Mouse (Mus musculus) lung, postnatal 25 days (tissue): ENCODE results near the gene Jazf1.

Source experiments
- DNase-seq: peaks from one replicate; pipeline ENCODE4 v3.0.0; 2022; ENCODE audit warnings: low spot score

Gene Jazf1

DNA sequence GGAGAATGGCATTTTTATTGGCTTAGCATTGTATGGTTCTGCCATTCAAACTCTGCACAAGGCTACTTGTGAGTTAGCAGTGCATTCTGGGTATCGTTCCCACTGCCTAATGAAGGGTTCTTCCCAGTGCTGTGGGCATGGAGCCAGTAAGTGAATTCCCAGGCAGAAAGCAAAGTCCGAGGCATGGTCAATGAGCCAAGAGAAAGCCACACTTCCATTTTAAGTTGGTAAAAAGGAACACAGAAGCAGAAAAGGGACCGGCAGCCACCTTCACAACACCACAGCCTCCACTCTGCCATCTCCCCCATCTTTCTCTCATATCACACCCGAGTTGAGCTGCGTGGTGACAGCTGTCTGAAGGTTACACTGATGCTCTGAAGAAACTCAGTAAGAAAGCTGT lies 217.4 kb downstream of the Jazf1 start:
- no peak for DNase-seq

DNA sequence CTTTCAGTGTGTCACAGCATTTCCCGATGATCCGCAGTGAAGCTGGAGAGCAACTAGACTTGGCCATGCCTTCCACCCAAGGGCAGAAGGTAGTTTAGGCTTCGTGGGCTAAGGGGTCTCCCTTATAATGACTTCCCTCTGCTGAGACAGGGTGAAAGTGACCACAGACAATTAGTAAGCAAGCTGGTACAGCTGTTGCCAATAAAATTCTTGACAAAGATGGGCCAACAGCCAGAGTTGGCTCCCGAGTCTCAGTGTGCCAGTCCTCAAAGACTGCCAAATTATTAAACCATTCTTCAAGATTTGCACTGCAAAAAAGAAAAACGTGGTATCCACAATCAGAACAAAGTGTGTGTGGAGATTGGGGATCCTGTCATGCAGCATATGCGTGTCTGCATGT lies 220.2 kb downstream of the Jazf1 start:
- DNase-seq, result no peak

DNA sequence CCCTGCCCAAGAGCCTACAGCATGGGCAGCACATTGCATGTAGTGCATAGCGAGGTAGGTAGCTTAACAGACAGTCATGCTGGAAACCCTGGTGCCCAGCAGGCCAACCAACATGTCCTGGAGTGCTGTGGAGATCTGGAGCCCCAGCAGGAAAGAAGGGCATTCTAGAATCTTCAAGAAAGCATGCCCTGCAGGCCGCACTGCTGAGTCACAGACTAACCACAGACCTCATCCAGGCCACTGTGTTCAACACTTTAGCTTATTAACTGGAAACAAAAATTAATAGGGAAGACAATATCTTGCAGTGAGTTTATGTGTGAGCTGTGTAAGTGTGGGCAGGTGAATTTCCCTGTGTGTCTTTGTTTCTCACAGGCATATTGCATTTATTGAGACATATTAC lies 222.1 kb downstream of the Jazf1 start:
- DNase-seq, result no peak

DNA sequence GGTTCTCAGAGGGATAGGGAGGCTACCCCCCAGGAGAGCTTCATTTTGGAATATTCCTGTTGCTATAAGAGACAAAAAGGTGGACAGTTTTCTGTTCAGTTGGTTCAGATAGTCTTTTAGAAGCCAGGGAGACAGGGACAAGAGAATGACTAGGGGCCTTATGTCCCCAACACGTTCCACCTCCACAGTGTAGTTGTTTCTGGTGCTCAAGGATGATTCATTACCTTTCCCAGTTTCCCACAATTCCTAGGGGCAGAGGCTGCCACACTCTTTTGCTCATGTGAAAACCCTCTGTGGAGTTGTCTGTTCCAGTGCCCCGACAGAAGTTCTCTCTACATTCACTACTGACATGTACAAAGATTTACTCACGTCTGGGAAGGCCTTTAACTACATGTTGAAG lies 223.7 kb downstream of the Jazf1 start:
- DNase-seq, result no peak

DNA sequence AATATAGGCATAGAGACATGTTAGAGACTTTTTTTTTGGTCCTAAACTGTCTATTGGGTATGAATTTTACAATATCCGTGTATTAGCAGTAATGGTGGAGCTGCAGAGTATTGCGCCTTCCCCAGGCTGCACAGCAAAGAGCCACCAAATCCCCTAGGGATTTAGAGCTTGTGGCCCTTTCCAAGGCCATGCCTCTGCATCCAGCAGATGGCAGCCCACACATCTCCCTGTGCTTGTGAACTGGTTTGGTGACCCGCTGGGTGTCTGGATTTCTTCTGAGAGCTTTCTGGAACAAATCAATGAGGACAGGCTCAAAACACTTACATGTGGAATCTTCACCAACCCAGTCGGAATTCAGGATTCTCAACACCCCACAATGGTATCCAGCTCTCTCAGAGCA lies 225.4 kb downstream of the Jazf1 start:
- DNase-seq, result no peak

DNA sequence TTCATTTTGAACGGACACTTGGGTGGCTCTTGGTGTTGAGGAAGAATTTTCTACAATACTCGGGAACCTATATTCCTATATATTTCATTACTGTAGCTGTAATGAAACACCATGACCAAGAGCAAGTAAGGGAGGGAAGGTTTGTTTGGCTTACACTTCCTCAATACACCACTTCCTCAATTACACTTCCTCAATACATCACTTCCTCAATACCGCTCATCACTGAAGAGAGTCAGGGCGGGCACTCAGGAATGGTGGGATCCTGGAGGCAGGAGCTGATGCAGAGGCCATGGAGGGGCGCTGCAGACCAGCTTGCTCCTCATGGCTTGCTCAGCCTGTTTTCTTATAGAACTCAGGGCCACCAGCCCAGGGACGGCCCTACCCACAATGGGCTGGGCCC lies 225.8 kb downstream of the Jazf1 start:
- DNase-seq, result no peak

DNA sequence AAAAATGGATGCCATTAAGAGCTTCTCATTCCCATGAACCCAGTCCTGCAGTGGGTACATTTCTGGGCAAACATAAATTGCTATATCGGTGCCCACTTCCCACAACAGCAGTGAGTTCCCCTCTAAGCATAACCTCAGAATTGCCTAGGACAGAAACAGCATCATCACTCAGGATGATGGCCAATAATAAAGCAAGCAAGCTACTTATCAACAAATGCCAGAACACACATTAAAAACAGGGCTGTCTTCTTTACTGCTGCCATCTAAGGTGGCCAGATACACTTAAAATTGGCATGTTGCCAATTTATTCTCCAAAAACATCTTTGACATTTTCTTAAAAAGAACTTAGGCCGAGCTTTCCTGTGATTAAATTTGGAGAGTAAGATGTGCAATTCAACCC lies 226.8 kb downstream of the Jazf1 start:
- no peak for DNase-seq

DNA sequence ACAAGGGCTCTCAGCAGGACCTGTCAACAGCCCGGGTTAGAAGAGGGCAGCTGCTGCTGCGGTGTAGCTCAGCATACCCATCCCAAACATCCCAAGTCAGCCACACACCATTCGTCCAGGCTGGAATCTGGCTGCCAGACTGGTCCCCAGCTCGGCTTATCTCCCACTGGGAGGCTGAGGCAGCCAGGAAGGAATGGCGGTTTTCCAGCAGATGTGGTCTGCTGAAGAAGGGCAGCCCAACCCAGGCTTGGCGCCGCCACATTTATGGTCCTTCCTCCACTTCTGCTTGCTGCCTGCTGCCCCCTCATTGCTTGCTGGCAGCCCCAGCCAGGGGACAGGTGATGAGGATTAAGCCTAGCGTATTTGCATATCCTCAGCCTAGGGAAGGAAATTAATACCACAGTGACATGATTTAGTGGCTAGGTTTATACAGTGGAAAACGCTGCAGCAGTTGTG lies 227.8 kb downstream of the Jazf1 start:
- DNase-seq, result no peak

DNA sequence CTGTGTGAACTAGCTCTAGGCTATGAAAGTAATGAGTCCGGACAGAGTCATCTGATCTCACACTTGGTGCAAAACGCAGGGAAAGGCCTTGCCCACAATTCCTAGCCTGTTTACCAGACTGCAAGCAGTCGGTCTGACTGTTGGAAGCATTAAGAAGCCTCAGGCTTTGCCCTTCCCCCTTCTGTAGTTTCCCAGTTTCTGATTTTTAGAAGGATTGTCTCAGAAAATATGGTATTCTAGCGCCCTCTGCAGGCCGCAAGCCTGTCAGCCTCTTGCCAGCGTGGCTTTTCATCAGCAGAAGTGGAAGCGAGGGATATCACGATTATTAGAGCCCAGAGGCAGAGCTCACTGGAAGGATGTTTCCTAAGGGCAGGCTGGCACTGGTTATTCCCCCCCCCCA lies 229.7 kb downstream of the Jazf1 start:
- peak; percentile 85 for DNase-seq

DNA sequence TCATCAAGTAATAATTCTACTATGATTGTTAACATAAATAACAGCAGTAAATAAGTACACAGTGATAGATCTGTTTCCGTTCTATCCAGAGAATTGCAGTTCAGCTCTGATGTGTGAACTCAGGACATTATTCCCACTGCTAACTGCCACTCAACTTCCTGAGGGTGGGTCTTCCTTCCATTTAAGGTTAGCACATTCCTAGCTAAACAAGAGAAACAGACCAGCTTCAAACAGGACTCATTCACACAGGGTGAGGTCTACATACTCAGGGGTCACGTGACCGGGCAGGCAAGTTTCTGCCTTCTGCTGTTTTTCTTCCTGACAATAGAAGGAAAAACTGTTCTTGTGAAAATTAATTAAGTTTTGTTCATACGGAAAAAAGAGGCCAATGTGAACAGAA lies 230.6 kb downstream of the Jazf1 start:
- no peak for DNase-seq

DNA sequence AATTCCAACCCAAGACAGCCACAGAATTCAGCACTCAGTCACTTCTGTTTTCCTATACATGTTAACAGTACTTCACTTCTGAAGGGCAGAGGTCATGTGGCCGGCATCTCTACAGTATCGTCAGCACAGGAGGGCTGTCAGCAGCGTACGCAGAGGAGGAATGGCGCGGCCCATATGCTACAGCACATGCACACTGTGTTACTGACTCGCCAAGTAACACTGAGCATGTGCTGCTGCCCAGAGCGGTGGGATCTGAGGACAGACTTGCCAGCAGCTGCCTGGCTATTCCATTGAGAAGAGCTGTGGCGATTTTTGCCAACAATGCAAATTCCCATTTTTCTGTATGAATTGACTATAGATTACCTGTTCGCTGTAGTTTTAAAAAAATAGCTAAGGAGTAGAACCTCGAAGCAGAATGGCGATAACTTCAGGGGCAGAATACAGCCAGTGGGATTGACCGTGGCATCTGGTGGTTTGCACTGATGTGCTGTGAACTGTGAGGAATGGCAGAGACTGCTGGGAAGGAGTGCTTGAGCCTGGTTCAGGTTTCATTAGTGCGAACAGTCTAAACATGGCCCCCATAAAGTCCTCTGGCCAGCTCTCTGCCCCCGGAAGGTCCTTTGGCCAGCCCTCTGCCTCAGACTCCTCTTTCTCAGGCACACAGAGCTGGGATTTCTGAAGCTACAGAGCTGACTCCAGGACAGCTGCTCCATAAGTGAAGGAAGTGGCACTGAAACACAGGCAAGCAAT lies 232.1 kb downstream of the Jazf1 start:
- DNase-seq, result no peak

DNA sequence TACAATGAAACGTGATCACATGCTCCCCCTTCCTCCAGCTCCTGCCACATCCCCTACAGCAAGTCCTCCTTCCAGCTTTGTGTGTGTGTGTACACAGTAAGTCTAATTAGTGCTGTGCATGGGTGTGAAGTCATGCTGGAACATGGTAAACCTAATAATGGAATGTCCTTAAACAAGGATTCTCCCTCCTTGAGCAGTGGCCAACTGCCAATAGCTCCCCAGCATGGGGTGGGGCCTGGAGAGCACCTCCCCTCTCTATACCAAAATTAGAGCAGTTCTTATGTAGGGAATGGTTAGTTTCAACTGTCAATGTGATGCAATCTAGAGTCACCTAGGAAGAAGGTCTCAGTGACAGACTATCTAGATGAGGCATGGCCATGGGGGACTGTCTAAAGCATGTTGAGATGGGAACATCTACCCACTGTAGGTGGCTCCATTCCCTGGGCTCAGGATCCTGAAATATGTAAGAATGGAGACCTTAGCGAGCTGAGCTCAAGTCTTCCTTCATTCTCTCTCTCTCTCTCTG lies 240.6 kb downstream of the Jazf1 start:
- DNase-seq, result no peak

DNA sequence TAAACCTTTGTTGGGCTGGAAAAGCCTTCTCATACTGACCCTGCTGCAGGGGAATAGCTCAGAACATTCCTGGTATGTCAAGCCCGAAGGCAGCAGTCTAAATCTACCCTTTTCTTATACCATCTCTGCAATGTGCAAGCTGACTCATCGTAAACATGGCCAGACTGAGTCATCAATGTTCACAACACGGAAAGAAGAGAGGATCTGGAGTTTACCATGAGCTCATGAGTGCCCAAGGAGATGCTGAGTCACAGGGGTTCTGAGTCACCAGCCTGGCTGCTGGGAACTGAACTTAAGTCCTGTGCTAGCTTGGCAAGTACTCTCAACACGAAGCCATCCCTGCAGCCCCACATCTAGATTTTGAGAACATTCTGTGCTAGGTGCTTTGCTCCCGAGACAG lies 242.9 kb downstream of the Jazf1 start:
- DNase-seq, result peak; percentile 42

DNA sequence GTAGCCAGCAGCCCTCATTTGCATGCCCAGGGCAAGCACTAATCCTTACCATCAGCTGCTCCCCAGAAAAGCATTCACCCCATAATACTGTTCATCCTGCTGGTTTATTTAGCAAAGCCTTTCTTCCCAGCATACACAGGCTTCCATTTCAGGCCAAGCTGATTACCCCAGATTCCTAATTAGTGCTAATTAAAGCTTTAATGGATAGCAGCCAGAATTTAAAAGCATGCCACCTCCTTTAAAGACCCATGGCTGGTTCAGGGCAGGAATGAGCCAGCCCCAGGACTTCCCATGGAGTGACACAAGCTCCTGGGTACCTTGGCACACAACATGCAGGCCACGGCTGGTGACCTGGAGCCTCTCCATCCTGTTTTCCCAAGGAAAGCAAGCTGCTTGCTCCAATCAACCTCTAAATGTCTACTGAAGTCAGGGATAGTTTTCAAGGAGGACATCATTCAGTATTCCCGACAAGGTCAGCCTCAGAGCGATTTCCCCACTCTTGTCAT lies 243.4 kb downstream of the Jazf1 start:
- no peak for DNase-seq

DNA sequence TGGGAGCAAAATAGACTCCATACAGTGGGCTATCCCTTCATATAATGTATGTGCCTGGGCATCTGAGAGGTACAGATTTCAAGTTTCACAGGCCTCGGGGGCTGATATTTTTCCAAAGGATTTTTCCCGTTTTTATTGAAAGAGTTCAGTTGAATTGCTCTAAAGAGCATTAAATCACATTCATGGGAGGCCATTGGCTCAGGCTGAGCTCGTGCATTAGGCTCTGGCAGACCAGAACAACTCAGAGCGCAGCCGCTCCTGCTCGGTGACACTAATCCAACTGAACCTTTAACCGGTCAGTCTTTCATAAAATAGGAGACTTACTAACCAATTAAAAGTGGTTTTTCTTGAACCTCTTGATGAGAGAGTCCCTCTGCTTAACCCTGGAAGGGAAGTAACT lies 245.4 kb downstream of the Jazf1 start:
- DNase-seq, result no peak

DNA sequence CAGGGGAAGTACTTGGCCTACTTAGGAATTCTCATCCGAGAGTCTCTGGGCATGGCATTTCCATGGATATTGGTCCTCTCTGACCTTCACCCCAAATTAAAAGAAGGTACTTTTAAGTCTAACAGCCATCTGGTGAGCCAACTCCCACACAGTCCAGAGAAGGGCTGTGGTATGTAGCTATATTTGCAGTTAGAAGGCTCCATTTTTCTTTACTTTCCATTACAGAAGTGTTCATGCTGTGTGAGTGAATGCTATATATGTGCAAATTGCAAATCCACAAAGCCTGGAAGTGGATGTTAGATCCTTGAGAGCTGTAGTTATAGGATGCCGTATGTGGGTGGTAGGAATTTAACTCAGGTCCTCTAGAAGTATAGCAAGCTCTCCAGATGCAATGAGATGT lies 245.8 kb downstream of the Jazf1 start:
- DNase-seq, result no peak

DNA sequence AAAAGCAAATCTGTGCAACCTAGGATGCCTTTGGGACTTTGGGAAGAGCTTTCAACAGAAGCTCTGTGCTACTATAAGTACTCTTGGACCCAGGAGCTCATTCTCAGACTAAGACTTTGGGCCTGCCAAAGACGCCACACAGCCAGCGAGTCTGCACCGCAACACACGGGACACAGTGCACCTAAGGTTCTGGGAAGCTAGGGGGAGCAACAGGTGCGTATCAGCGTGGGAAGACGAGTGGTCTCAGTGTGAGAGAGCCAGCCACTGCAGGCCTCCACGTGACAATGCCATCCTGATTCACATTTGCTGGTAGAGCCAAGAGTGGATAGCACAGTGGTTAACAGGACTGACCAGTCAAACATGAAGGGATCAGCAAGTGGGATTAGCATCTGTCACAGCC lies 249.1 kb downstream of the Jazf1 start:
- no peak for DNase-seq

DNA sequence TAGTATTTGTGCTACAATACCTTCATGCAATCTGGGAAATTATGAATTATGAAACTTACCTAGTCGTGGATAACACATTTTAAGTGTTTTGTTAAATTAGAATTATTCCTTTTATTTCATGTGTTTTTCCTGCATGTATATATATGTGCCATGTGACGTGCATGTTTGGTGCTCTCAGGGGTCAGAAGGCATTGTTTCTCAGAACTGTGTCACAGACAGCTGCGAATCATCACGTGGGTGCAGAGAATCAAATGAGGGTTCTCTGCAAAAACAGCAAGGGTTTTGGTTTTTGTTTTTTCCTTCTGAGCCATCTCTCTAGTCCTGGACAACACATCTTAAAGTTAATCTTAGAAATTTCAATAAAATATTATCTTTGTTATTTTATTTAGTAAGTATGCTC lies 250.4 kb downstream of the Jazf1 start:
- no peak for DNase-seq

DNA sequence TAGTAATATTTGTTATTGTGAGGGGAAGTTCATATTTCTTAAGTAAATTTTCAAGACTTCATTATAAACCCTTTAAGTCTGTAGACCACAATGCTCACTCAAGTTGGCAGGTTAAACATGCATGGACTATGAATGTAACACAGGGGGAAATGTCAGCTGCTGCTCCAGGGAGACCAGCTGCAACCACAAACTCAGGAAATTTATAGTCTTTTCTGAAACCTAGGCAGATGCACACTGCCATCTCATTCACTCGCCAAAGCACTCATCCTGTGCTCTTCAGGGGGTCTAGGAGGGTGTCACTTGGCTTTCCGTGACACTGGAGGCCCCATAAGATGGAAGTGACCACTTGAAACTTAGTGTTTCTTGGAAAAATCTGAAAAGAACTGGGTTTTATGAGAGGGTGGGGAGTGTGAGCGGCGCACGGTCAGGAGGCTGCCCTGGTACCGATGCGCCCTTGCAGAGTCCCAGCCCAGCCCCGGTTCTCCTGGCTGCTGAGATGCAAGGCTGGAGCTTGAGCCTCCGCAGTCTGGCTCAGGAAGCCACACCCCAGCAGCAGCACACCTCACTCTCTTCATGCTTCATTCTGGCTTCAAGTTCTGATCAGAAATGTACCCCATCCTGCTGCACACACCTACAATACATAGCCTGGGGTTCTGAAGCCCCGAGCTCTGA lies 251.1 kb downstream of the Jazf1 start:
- no peak for DNase-seq

DNA sequence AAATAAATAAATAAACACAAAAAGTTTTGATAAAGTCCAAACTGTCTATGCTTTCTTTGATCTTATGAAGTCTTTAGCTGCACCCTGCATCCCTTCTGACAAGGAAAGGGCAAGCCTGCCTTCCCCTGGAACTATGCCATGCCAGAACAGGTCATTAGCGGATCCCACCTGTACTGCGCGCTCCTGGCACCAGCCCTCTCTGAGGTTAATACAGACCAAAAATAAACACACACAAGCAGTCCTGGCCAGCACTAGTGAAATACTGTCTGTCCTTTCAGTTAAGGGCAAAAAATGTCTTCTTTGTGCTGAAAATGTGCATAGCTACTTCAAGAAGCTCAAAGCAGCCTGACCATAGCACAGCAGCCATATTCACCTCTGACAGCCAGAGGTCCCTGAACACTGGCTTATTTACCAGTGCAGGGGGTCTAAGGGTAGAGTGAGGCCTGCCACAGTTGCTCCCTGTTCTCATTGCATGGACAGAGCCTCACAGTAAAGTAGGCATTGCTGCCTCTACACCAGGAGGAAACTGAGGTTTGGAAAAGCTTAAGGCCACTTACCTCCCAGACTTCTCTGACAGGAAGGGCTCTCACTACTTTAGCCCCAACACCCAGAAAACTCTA lies 263.1 kb downstream of the Jazf1 start:
- no peak for DNase-seq

DNA sequence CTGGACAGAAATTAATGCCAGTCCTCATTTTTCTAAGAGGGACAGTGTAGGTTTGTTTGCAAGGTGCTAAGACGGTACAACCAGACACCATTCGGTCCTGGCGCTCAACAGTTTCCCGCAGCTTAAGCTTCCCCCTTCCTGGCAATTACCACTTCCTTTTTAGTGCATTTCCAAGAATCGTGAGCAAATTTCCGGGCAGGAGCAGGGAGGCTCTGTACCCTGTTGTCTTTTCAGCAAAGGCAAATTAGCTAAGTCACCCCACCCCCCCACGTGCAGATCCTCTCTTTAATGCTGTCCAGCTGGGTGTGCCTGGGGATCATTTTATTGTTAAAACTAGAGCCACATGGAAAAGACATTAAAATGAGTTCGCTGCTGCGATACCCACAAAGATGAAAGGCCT lies 266.2 kb downstream of the Jazf1 start:
- DNase-seq, result peak; percentile 73

DNA sequence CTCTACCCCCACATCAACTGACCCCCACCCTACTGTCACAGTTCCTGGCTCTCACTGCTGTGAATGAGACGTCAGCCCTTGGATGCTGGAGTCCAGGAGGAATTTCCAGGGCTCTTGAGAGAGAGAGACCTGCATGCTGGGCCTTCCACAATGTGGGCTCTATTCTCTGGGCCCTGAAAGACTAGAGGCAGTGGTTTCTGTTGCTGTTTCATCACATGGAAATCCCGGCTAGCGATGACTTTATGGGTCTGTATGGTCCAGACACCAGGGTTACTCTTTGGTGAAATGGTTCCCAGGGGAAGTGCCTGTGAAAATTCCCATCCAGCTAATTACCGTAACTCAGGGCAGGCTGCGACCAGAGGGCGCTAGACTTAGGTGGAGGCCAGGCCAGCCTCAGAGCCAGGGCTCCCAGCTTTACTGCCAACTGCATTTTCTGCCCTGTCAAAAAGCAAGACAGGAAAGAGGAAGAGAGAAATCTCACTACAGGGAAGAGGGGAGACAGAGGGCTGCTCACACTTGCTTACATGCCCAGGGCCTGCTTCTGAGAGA lies 271.1 kb downstream of the Jazf1 start:
- no peak for DNase-seq

DNA sequence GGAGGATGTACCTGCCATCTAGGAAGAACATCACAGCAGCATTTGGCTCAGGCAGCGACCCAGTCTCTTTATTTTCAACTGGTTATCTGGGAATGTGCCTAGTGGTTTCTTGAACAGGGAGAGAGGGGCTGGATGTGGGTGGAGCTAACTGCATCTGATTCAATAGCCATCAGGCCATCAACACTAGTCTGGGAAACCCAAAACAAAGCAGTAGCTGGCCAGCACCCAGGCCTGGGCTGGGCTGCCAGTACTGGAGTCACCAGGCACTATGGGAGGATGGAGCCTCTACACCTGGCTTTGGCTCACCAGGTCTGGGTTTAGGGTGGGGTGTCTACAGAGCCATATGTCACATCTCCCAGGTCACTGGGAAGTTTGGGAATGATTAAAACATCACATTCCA lies 271.7 kb downstream of the Jazf1 start:
- no peak for DNase-seq
